Mouse (Mus musculus) lung, postnatal 0 days (tissue): ENCODE measurements around the gene Cdkn1a. TPM values are rescaled to one million over a fixed set of nuclear protein-coding genes. Genes with fewer than 3 reads are reported as not detected.

ENCODE experiments used
- ATAC-seq: fragments of 200-750 bp; cut with Nextera tagmentation; 2 replicates; pipeline ENCODE4 v1.8.0; 2017; ENCODE audit warnings: moderate library complexity
- DNase-seq: peaks from one replicate; pipeline ENCODE4 v3.0.0-alpha.2; 2016; ENCODE audit warnings: low spot score
- H3K27ac ChIP-seq: fragments of 300-500 bp; sonication (generic); 2 replicates; pipeline ENCODE4 v1.5.1; 2014; ENCODE audit warnings: antibody characterized with exemption, mild to moderate bottlenecking, low read length, mixed read lengths
- H3K27me3 ChIP-seq: fragments of 300-500 bp; sonication (generic); replicated peaks from 2 replicates; pipeline ENCODE4 v1.6.1; 2014; ENCODE audit warnings: low read length, mixed read lengths; ENCODE audit not compliant: insufficient read depth
- H3K36me3 ChIP-seq: fragments of 300-500 bp; sonication (generic); 2 replicates; pipeline ENCODE4 v1.6.1; 2014; ENCODE audit warnings: low read length, mixed read lengths; ENCODE audit not compliant: insufficient read depth
- H3K4me1 ChIP-seq: fragments of 300-500 bp; sonication (generic); 2 replicates; pipeline ENCODE4 v1.6.1; 2014; ENCODE audit warnings: antibody characterized with exemption, low read depth, low read length, mixed read lengths; ENCODE audit not compliant: insufficient read depth
- H3K4me2 ChIP-seq: fragments of 300-500 bp; sonication (generic); replicated peaks from 2 replicates; pipeline ENCODE4 v1.6.1; 2014; ENCODE audit warnings: low read depth, mild to moderate bottlenecking, low read length, moderate library complexity, mixed read lengths
- H3K4me3 ChIP-seq: fragments of 300-500 bp; sonication (generic); 2 replicates; pipeline ENCODE4 v1.5.1; 2014; ENCODE audit warnings: low read depth, low read length
- H3K9ac ChIP-seq: fragments of 300-500 bp; sonication (generic); replicated peaks from 2 replicates; pipeline ENCODE4 v1.6.1; 2014; ENCODE audit warnings: low read depth, mild to moderate bottlenecking
- H3K9me3 ChIP-seq: fragments of 300-500 bp; sonication (generic); 2 replicates; pipeline ENCODE4 v1.6.1; 2016; ENCODE audit warnings: low read length, mixed read lengths
- CTCF ChIP-seq: IDR thresholded peaks from 2 replicates; pipeline ENCODE4 v1.5.1; 2016; ENCODE audit warnings: antibody characterized with exemption, mild to moderate bottlenecking
- EP300 ChIP-seq: IDR thresholded peaks from 2 replicates; pipeline ENCODE4 v1.6.1; 2016; ENCODE audit warnings: antibody characterized with exemption, mild to moderate bottlenecking, control low read depth
- WGBS: fragments of 180-500 bp; shearing (Covaris S2); extraction: QIAGEN DNeasy Blood & Tissue Kit; methylation state at CpG from one replicate; pipeline ENCODE4 v1.1.7; 2014; 5-methylcytosine and 5-hydroxymethylcytosine counted together
- polyA plus RNA-seq: library from polyadenylated mRNA; unstranded; fragments of >200 nt; fragmentation: Nextera tagmentation; extraction: Ambion mirVana; gene quantifications from 2 replicates; pipeline ENCODE4 v1.2.1, GENCODE M21; 2015

Cdkn1a gene
- polyA plus RNA-seq, 1 experiment from 2014 or later = 177 TPM

DNA sequence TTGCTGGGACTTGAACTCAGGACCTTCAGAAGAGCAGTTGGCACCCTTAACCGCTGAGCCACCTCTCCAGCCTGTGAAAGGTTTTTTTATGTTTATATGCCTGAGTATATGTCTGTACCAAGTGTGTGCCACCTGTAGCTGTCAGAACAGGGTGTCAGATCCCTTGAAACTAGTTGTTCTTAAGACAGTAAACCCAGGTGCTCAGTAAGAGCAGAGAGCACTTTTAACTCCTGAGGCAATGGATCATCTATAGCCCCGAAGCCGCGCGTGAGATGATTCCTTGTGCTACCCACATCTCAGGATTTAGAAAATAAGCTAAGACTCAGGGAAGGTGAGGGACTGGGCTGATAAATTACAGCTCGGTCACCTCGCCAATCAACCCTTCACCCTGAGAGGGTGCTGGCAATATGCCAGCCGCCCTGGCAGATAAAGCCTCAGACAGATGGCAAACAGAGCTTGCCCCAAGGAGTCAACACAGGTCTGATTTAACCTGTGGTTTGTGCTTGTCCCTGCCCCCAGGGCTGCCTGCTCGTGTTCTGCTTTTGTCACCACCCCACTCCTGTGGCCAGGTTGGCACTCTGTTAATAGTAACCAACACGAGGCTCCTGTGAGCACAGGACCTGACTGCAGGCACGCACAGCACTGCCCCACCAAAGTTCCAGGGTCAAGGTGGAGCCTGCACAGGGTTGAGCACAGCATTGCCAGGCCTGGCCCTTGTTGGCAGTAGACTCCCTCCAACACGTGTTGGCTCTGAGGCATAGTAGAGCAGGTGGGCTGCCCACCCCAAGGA lies 44.8 kb upstream of the Cdkn1a start:
- no peak overlapping the region for H3K4me2 ChIP-seq
- no peaks in the 10 kb centered on the region for H3K27me3 ChIP-seq
- no peak overlapping the region for H3K9ac ChIP-seq
- peak overlapping the region; percentile 44; the same call in 1 of the 2 replicates for H3K27ac ChIP-seq
- H3K9me3 ChIP-seq = no peaks in the 10 kb centered on the region
- H3K4me3 ChIP-seq = no peak overlapping the region
- ATAC-seq = peak; percentile 83
- 0 out of 2 replicates have a peak, but pooled peaks cover 3% of the 10 kb centered on the region for H3K4me1 ChIP-seq
- peak; percentile 76 for DNase-seq
- TF ChIP-seq CTCF (no peak), EP300 (peak; percentile 32; the same call in 1 of the 2 replicates)
- H3K36me3 ChIP-seq = peaks cover 20% of the 10 kb centered on the region; the same call in 1 of the 2 replicates
- 40% methylated on average over 12 of the region's 12 CpGs for WGBS

DNA sequence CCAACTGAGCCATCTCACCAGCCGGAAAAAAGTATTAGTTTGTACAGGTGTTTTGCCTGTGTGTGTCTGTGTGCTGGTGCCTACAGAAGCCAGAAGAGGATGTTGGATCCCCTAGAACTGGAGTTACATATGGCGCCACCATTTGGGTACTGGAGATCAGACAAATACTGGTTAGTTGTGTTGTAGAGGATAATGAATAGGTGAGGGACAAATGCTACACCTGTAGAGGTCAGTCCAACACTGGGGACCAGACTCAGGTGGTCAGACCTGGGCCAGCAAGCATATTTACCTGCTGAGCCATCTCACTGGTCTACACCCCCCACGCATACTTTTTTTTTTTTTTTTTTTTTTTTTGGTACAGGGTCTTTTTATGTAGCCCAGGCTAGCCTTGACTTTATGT lies 43.9 kb upstream of the Cdkn1a start:
- TF ChIP-seq EP300 = no peak
- no peak for TF ChIP-seq CTCF

DNA sequence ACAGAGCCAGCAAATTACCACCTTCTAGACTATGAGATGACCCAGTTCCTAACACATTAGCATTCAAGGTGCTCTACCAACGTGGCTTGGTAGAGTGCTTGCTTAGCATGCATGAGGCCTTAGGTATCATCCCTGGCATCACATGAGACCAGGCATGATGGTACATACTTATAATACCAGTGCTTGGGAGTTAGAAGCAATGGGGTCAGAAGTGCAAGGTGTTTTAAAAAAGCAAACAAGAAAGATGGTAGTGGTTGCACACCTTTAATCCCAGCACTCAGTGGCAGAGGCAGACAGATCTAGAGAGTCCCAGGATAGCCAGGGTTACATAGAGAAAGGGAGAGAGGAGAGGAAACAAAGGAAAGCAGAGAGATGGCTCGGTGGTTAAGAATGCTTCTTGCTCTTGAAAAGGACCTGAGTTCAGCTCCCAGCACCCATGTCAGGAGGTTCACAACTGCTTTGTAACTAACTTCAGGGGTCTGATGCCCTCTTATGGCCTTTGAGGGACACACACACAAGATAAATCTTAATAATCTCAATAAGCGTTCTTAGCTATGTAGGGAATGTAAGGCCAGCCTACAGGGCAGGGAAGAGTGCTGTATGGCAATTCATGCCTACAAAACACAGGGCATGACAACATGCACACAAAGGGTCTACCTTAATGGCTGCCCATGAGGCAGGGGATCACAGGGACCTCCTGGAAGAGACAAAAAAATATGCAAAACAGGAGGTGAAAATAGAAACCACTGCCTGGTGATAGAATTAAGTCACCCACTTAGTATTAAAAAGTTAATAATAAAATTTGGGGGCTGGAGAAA lies 42.9 kb upstream of the Cdkn1a start:
- H3K27me3 ChIP-seq = no peaks in the 10 kb centered on the region
- WGBS = 62% methylated on average over 3 of the region's 3 CpGs
- DNase-seq (no peak), ATAC-seq (no peak)
- TF ChIP-seq CTCF = peak; percentile 20
- TF ChIP-seq EP300 = no peak
- H3K9ac ChIP-seq = no peak overlapping the region
- no peak overlapping the region for H3K4me2 ChIP-seq
- 0 out of 2 replicates have a peak, but pooled peaks cover 3% of the 10 kb centered on the region for H3K4me1 ChIP-seq
- H3K9me3 ChIP-seq = no peaks in the 10 kb centered on the region
- peaks cover 18% of the 10 kb centered on the region; the same call in 1 of the 2 replicates for H3K36me3 ChIP-seq
- no peak overlapping the region for H3K4me3 ChIP-seq
- no peak overlapping the region for H3K27ac ChIP-seq

More for the DNA sequence above, 43.9 kb upstream of the Cdkn1a start:
- Histone ChIP-seq H3K4me1 (0 out of 2 replicates have a peak, but pooled peaks cover 3% of the 10 kb centered on the region), H3K9me3 (no peaks in the 10 kb centered on the region), H3K36me3 (peaks cover 20% of the 10 kb centered on the region; the same call in 1 of the 2 replicates), H3K4me2 (no peak overlapping the region), H3K9ac (no peak overlapping the region), H3K27me3 (no peaks in the 10 kb centered on the region), H3K4me3 (no peak overlapping the region), H3K27ac (no peak overlapping the region)
- no peak for ATAC-seq
- 85% methylated on average over 3 of the region's 3 CpGs for WGBS
- DNase-seq = no peak

DNA sequence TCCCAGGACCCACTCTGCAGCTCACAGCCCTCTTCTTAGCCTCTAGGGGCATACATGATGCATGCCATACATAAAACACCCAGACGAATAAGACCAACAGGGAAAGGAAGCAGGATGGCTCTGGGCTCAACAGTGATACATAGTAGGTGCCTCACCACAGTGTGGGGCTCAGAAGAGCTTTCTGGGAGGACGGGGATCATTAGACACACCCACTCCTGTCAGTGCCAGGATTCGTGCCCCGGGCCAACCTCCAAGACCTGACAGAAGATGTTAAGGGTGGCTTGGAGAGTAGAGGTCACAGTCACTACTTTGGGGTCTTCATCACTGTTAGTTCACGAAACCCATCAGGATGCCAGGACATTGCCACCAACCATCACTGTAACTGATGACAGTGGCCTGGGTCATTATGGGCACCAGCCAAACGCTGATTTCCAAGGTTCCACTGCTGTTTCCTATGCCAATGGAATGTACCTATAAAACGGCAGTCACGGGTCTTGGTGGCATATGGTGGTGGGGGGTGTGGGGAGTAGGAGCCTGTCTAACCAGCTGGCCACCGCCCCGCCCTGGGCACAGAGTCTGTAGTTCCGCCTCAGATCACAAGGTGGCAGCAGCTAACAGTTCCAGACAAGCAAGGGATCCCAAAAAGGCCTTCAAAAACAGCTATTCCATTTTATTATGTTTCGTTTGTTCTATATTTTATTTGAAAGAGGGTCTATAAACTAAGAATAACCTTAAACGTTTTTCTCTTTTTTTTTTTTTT lies 41.8 kb upstream of the Cdkn1a start:
- no peak overlapping the region for H3K4me2 ChIP-seq
- H3K27ac ChIP-seq = no peak overlapping the region
- H3K9me3 ChIP-seq = no peaks in the 10 kb centered on the region
- 0 out of 2 replicates have a peak, but pooled peaks cover 3% of the 10 kb centered on the region for H3K4me1 ChIP-seq
- TF ChIP-seq CTCF = peak; percentile 91
- TF ChIP-seq EP300 = no peak
- ATAC-seq (0 out of 2 replicates have a peak, but pooled peaks have one; percentile 25), DNase-seq (peak; percentile 86)
- 0 out of 2 replicates have a peak, but pooled peaks cover 9% of the 10 kb centered on the region for H3K36me3 ChIP-seq
- no peaks in the 10 kb centered on the region for H3K27me3 ChIP-seq
- no peak overlapping the region for H3K4me3 ChIP-seq
- no peak overlapping the region for H3K9ac ChIP-seq
- WGBS = 14% methylated on average over 13 of the region's 13 CpGs

DNA sequence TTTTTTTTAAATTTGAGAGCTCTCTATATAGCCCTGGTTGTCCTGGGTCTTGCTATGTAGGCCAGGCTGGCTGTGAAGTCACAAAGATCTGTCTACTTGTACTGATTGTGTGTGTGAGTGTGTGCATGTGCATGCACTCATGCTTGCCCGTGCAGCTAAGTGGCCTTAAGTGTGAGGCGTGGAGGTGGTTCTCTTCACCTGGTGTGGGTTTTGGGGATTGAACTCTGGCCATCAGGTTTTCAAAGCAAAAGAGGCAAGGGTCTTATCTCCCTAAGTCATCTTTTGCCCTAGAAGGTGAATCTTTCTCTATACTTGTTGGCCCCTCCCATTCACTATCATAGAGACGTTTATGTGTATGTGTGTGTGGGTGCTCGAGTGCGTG lies 41.3 kb upstream of the Cdkn1a start:
- Histone ChIP-seq H3K4me3 (no peak overlapping the region), H3K27ac (no peak overlapping the region), H3K36me3 (0 out of 2 replicates have a peak, but pooled peaks cover 4% of the 10 kb centered on the region), H3K9me3 (no peaks in the 10 kb centered on the region), H3K4me2 (no peak overlapping the region), H3K4me1 (0 out of 2 replicates have a peak, but pooled peaks cover 3% of the 10 kb centered on the region), H3K27me3 (no peaks in the 10 kb centered on the region), H3K9ac (no peak overlapping the region)
- no peak for ATAC-seq
- TF ChIP-seq CTCF (no peak), EP300 (no peak)
- no peak for DNase-seq
- WGBS = 59% methylated on average over 5 of the region's 5 CpGs
